ENCODE assay signal across 18 mouse cellular contexts in genomic region chr3:18452197-18452933, GRCm38 (mm10).
DNase-seq lines count a peak whose midpoint lies in the region; ATAC-seq and TF ChIP-seq lines count a peak whose summit lies in the region.
"Had no signal": no experiment of that assay in that cellular context is flagged by ENCODE, and none has a peak within 500 bp of the region (broad histone marks: within the 10 kb centered on the region; RNA-seq: fewer than 3 reads in every experiment).

No protein-coding gene starts in this region.

- DNase-seq in heart, adult 9 months (ENCODE audit: low spot score in 2 of 2): peak; percentile 21 to 38
- DNase-seq in heart, postnatal 25 days (ENCODE audit: low spot score): no peak
- peak; percentile 8 for DNase-seq in lung, embryonic 14.5 days
- no peak for DNase-seq in lung, adult 2 months
- DNase-seq in brain, adult 2 months (ENCODE audit: low read depth, low spot score): peak; percentile 65
- peak; percentile 81 for DNase-seq in limb, embryonic 14.5 days (ENCODE audit: low spot score)
- DNase-seq in cerebellum, adult 8-10 months: no peak
- DNase-seq: adrenal gland, postnatal 36 days; cerebellum, postnatal 25 days; kidney, postnatal 4 days; thymus, postnatal 36 days had no signal

- no peak overlapping the region for H3K27ac ChIP-seq in lung, embryonic 14.5 days (ENCODE audit: low read depth)
- H3K27ac ChIP-seq in limb, embryonic 14.5 days (replicated peaks; ENCODE audit: low read depth, low read length): 0 out of 2 replicates have a peak overlapping the region, but pooled peaks have one; percentile 21
- H3K27ac ChIP-seq: lung, embryonic 15.5 days; midbrain, embryonic 13.5 days; stomach, postnatal 0 days had no signal

- no peaks in the 10 kb centered on the region for H3K36me3 ChIP-seq in lung, embryonic 14.5 days (ENCODE audit: insufficient read depth)
- H3K36me3 ChIP-seq in limb, embryonic 14.5 days (ENCODE audit: control insufficient read depth, insufficient read depth, low read length): no peaks in the 10 kb centered on the region
- H3K36me3 ChIP-seq: heart, embryonic 12.5 days; lung, embryonic 15.5 days; midbrain, embryonic 13.5 days had no signal

- no peak overlapping the region for H3K4me3 ChIP-seq in lung, embryonic 14.5 days (ENCODE audit: low read depth, low read length)
- H3K4me3 ChIP-seq in lung, adult 2 months (replicated peaks; ENCODE audit: extremely low read depth, low read depth, low read length): no peak overlapping the region
- no peak overlapping the region for H3K4me3 ChIP-seq in limb, embryonic 14.5 days (replicated peaks; ENCODE audit: low read length)
- H3K4me3 ChIP-seq: heart, embryonic 12.5 days; lung, embryonic 15.5 days; midbrain, embryonic 13.5 days had no signal

- no peaks in the 10 kb centered on the region for H3K27me3 ChIP-seq in lung, embryonic 14.5 days (ENCODE audit: insufficient read depth, low read length)
- H3K27me3 ChIP-seq in limb, embryonic 14.5 days (ENCODE audit: control insufficient read depth, insufficient read depth, low read length): no peaks in the 10 kb centered on the region
- H3K27me3 ChIP-seq: heart, embryonic 12.5 days; lung, embryonic 15.5 days; midbrain, embryonic 13.5 days had no signal

- TF ChIP-seq CTCF in lung, embryonic 14.5 days (IDR thresholded peaks at IDR 0.05; ENCODE audit: low read depth): no peak
- no peak for TF ChIP-seq CTCF in lung, adult 2 months (IDR thresholded peaks at IDR 0.05; ENCODE audit: insufficient read depth, low read length)

- ATAC-seq in lung, embryonic 14.5 days (ENCODE audit: insufficient read depth): no peak
- ATAC-seq in limb, embryonic 14.5 days (ENCODE audit: low FRiP score, low read depth): peak; percentile 85
- ATAC-seq in CD4-positive, CD25-positive, alpha-beta regulatory T cell, adult 4 months: no peak
- ATAC-seq: activated CD4-positive, CD25-positive, alpha-beta regulatory T cell, adult 4 months; inflammation-experienced regulatory T-cells, adult 6 months had no signal

- H3K4me1 ChIP-seq in lung, embryonic 14.5 days (ENCODE audit: insufficient read depth): no peaks in the 10 kb centered on the region
- no peaks in the 10 kb centered on the region for H3K4me1 ChIP-seq in lung, adult 2 months (ENCODE audit: control insufficient read depth, insufficient read depth, low read length)
- no peaks in the 10 kb centered on the region for H3K4me1 ChIP-seq in limb, embryonic 14.5 days (ENCODE audit: control insufficient read depth, insufficient read depth, low read length)
- H3K4me1 ChIP-seq: heart, embryonic 12.5 days; lung, embryonic 15.5 days had no signal

- H3K9ac ChIP-seq in lung, embryonic 14.5 days: no peak overlapping the region
- H3K9ac ChIP-seq in limb, embryonic 14.5 days (ENCODE audit: low read depth, low read length, severe bottlenecking): no peak overlapping the region
- H3K9ac ChIP-seq: heart, embryonic 12.5 days; lung, embryonic 15.5 days; midbrain, embryonic 13.5 days had no signal

- no peak overlapping the region for H3K4me2 ChIP-seq in lung, embryonic 14.5 days
- H3K4me2 ChIP-seq in limb, embryonic 14.5 days (replicated peaks; ENCODE audit: low read depth, low read length, severe bottlenecking): no peak overlapping the region
- H3K4me2 ChIP-seq: heart, embryonic 12.5 days; lung, embryonic 15.5 days; midbrain, embryonic 13.5 days had no signal

- no peaks in the 10 kb centered on the region for H3K9me3 ChIP-seq in lung, embryonic 14.5 days (ENCODE audit: low read depth, low read length)
- no peaks in the 10 kb centered on the region for H3K9me3 ChIP-seq in limb, embryonic 14.5 days (ENCODE audit: control insufficient read depth, low read length)
- H3K9me3 ChIP-seq: heart, embryonic 12.5 days; lung, embryonic 15.5 days; midbrain, embryonic 13.5 days had no signal

- 71% methylated on average over 3 of the region's 3 CpGs for WGBS in lung, embryonic 14.5 days
- WGBS in lung, adult 2 months: 70% methylated on average over 3 of the region's 3 CpGs
- 32% methylated on average over 3 of the region's 3 CpGs for WGBS in limb, embryonic 14.5 days

- TF ChIP-seq POLR2A in lung, adult 2 months (IDR thresholded peaks at IDR 0.05; ENCODE audit: borderline replicate concordance, extremely low read depth, low read depth, low read length): no peak
- no peak for TF ChIP-seq POLR2A in limb, embryonic 14.5 days (IDR thresholded peaks at IDR 0.05; ENCODE audit: borderline replicate concordance, extremely low read depth, insufficient read depth, insufficient read length)

- intact Hi-C loops in heart, postnatal 25 days (cut with DNase I): no loop called here

Comparison
In these comparisons a context has a peak if more than half of its experiments do, and no peak if none do; other contexts are left out.
1. DNase-seq: peak in heart, adult 9 months (2 of 2), lung, embryonic 14.5 days (single experiment), brain, adult 2 months (single experiment) and limb, embryonic 14.5 days (single experiment); none in heart, postnatal 25 days (single experiment), lung, adult 2 months (single experiment) and cerebellum, adult 8-10 months (single experiment).